ENCODE assay signal across 16 mouse cellular contexts in the genomic region with DNA sequence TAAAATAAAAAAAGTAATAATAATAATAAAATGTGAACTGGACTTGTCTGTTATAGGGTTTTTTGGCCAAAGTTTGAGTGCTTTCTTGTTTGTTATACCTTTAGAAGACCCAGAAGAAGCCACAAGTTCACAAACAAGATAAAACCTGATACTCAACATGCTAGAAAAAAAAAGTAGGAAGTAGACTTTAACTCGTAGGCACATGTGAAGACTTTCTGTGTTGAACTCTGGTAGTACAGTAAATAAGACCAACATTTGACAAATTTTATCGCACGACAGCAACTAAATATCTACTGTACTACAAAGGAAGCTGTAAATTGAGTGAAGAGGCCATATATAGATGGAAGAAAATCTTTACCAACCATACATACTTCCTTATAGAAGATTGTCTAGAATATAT.
DNase-seq lines count a peak whose midpoint lies in the region; TF ChIP-seq lines count a peak whose summit lies in the region.
"Had no signal": no experiment of that assay in that cellular context is flagged by ENCODE, and none has a peak within 500 bp of the region (broad histone marks: within the 10 kb centered on the region; RNA-seq: fewer than 3 reads in every experiment).

No protein-coding gene starts in this region.

- peaks cover 0 to 3% of the 10 kb centered on the region in 2 experiments; a peak in 2 of 4 replicates for H3K4me1 ChIP-seq in MEL (ENCODE audit: control insufficient read depth in 1 of 2, insufficient read depth in 2 of 2, low read length in 2 of 2)

- no peaks in the 10 kb centered on the region for H3K79me2 ChIP-seq in MEL (ENCODE audit: control insufficient read depth, insufficient read depth, low read length, poor library complexity)

- no peaks in the 10 kb centered on the region; a peak in 2 of 4 replicates for H3K36me3 ChIP-seq in MEL (ENCODE audit: control insufficient read depth in 1 of 2, insufficient read depth in 2 of 2, low read length in 2 of 2)
- H3K36me3 ChIP-seq: G1E had no signal

- no peaks in the 10 kb centered on the region for H3K9me3 ChIP-seq in MEL (replicated peaks; ENCODE audit: insufficient read depth, low read length)
- H3K9me3 ChIP-seq: G1E had no signal

- H3K27me3 ChIP-seq in MEL (ENCODE audit: control insufficient read depth in 1 of 2, insufficient read depth in 2 of 2, low read length in 2 of 2): no peaks in the 10 kb centered on the region
- H3K27me3 ChIP-seq: CH12.LX had no signal

- no peak for TF ChIP-seq POLR2A in MEL (IDR thresholded peaks at IDR 0.05; ENCODE audit: control insufficient read depth in 1 of 2, insufficient read depth in 1 of 2, low read depth in 1 of 2, low read length in 2 of 2, poor library complexity in 1 of 2)

- no peak for TF ChIP-seq CTCF in MEL (IDR thresholded peaks at IDR 0.05 in 2 of 3, conservative IDR thresholded peaks at IDR 0.05 in 1 of 3; ENCODE audit: control insufficient read depth in 1 of 3, insufficient read depth in 1 of 3, low read depth in 2 of 3, low read length in 3 of 3, poor library complexity in 1 of 3, severe bottlenecking in 1 of 3)

- H3K27ac ChIP-seq in MEL (ENCODE audit: control insufficient read depth, low read depth, low read length): no peak overlapping the region

- TF ChIP-seq EP300 in MEL (IDR thresholded peaks at IDR 0.05; ENCODE audit: low read depth in 1 of 2, low read length in 2 of 2): peak; percentile 10 to 60; a peak in 2 of 4 replicates

- no peak overlapping the region for H3K9ac ChIP-seq in MEL (ENCODE audit: control insufficient read depth, low read depth, low read length, poor library complexity, severe bottlenecking)

- no peak for TF ChIP-seq RAD21 in MEL (IDR thresholded peaks at IDR 0.05; ENCODE audit: low read depth, low read length)

- H3K4me3 ChIP-seq in MEL (ENCODE audit: control insufficient read depth in 1 of 2, insufficient read depth in 1 of 2, low read depth in 2 of 2, low read length in 2 of 2): no peak overlapping the region

- DNase-seq in MEL (ENCODE audit: low read depth, low spot score): peak; percentile 53
- no peak for DNase-seq in yolk sac, embryonic 10.5 days (ENCODE audit: low spot score)
- DNase-seq: adrenal gland, adult 2 months; adrenal gland, adult 8-10 months; adrenal gland, postnatal 10 days; adrenal gland, postnatal 14 days; adrenal gland, postnatal 25 days; adrenal gland, postnatal 36 days; B cell, adult 2 months; cerebellum, adult 11 months; cerebellum, adult 11-12 months; cerebellum, adult 18-20 months; cerebellum, adult 2 months; cerebellum, adult 8-10 months had no signal

TF ChIP-seq in MEL, 35 proteins besides CTCF, POLR2A, EP300 and RAD21:
- TF ChIP-seq GABPA (IDR thresholded peaks at IDR 0.05; ENCODE audit: low read depth, low read length) (no peak), KAT2A (conservative IDR thresholded peaks at IDR 0.05; ENCODE audit: low read depth, low read length) (no peak), E2F4 (IDR thresholded peaks at IDR 0.05; ENCODE audit: borderline replicate concordance, low read depth, low read length) (no peak), MYC (IDR thresholded peaks at IDR 0.05; ENCODE audit: low read depth, low read length) (peak; percentile 54; the same call in 1 of the 2 replicates), TBP (IDR thresholded peaks at IDR 0.05; ENCODE audit: low read depth, low read length) (no peak), CHD2 (IDR thresholded peaks at IDR 0.05; ENCODE audit: low read length) (no peak), USF1 (IDR thresholded peaks at IDR 0.05; ENCODE audit: low read depth, low read length) (no peak), HCFC1 (IDR thresholded peaks at IDR 0.05; ENCODE audit: low read depth, low read length) (no peak), ZNF384 (IDR thresholded peaks at IDR 0.05; ENCODE audit: low read depth, low read length) (peak; percentile 85), ZKSCAN1 (IDR thresholded peaks at IDR 0.05; ENCODE audit: low read depth, low read length) (no peak), GATA1 (IDR thresholded peaks at IDR 0.05; ENCODE audit: low read depth, low read length) (no peak), ELF1 (IDR thresholded peaks at IDR 0.05; ENCODE audit: low read depth, low read length) (peak; percentile 51; the same call in 1 of the 2 replicates), USF2 (IDR thresholded peaks at IDR 0.05; ENCODE audit: borderline replicate concordance in 1 of 2, insufficient read depth in 1 of 2, low read depth in 1 of 2, low read length in 2 of 2) (no peak), TCF12 (IDR thresholded peaks at IDR 0.05; ENCODE audit: low read depth, low read length) (no peak), NRF1 (IDR thresholded peaks at IDR 0.05; ENCODE audit: insufficient read depth, low read depth, low read length, poor library complexity, severe bottlenecking) (no peak), MAFK (IDR thresholded peaks at IDR 0.05; ENCODE audit: borderline replicate concordance, low read depth, low read length) (no peak), CHD1 (IDR thresholded peaks at IDR 0.05; ENCODE audit: low read depth, low read length) (no peak), ETS1 (IDR thresholded peaks at IDR 0.05; ENCODE audit: low read depth, low read length) (no peak), TAL1 (IDR thresholded peaks at IDR 0.05; ENCODE audit: low read length) (no peak), POLR2AphosphoS2 (IDR thresholded peaks at IDR 0.05; ENCODE audit: low read length) (no peak), MEF2A (IDR thresholded peaks at IDR 0.05; ENCODE audit: extremely low read depth, insufficient replicate concordance, low read depth, low read length, poor library complexity, severe bottlenecking) (no peak), POLR2AphosphoS5 (IDR thresholded peaks at IDR 0.05; ENCODE audit: borderline replicate concordance, low read depth, low read length) (no peak), SIN3A (IDR thresholded peaks at IDR 0.05; ENCODE audit: low read length) (no peak), NELFE (IDR thresholded peaks at IDR 0.05; ENCODE audit: low read depth, low read length) (no peak), ZMIZ1 (IDR thresholded peaks at IDR 0.05; ENCODE audit: low read depth, low read length) (no peak), MAX (IDR thresholded peaks at IDR 0.05; ENCODE audit: low read length) (peak; percentile 60; the same call in 1 of the 2 replicates), MXI1 (IDR thresholded peaks at IDR 0.05; ENCODE audit: low read depth, low read length) (no peak)
